Mouse (Mus musculus) limb, embryonic 15.5 days (tissue): ENCODE measurements at regions not wholly inside any gene's neighbourhood (a gene's known extent, or its start where the extent isn't known, plus 50 kb on each side); places are given as distances from the start of the nearest gene placed in this dataset.

ENCODE experiments used
- ATAC-seq: fragments of 200-750 bp; cut with Nextera tagmentation; 2 replicates; pipeline ENCODE4 v1.8.0; 2017; ENCODE audit warnings: low read depth, moderate TSS enrichment; ENCODE audit not compliant: insufficient number of reproducible peaks, low FRiP score, low TSS enrichment
- H3K27ac ChIP-seq: fragments of 300-500 bp; sonication (generic); 2 replicates; pipeline ENCODE4 v1.5.1; 2015; ENCODE audit warnings: moderate library complexity, mild to moderate bottlenecking, inconsistent platforms
- H3K27me3 ChIP-seq: fragments of 300-500 bp; sonication (generic); 2 replicates; pipeline ENCODE4 v1.6.1; 2015; ENCODE audit warnings: inconsistent platforms
- H3K36me3 ChIP-seq: fragments of 300-500 bp; sonication (generic); 2 replicates; pipeline ENCODE4 v1.6.1; 2015; ENCODE audit warnings: inconsistent platforms
- H3K4me1 ChIP-seq: fragments of 300-500 bp; sonication (generic); 2 replicates; pipeline ENCODE4 v1.6.1; 2015; ENCODE audit warnings: inconsistent platforms
- H3K4me2 ChIP-seq: fragments of 300-500 bp; sonication (generic); 2 replicates; pipeline ENCODE4 v1.6.1; 2015; ENCODE audit warnings: mild to moderate bottlenecking, inconsistent platforms
- H3K4me3 ChIP-seq: fragments of 300-500 bp; sonication (generic); 2 replicates; pipeline ENCODE4 v1.5.1; 2015; ENCODE audit warnings: mild to moderate bottlenecking, inconsistent platforms
- H3K9ac ChIP-seq: fragments of 300-500 bp; sonication (generic); 2 replicates; pipeline ENCODE4 v1.6.1; 2015; ENCODE audit warnings: inconsistent platforms
- H3K9me3 ChIP-seq: fragments of 300-500 bp; sonication (generic); 2 replicates; pipeline ENCODE4 v1.6.1; 2016; ENCODE audit warnings: inconsistent platforms
- WGBS: fragments of 180-500 bp; shearing (Covaris S2); methylation state at CpG from one replicate; pipeline ENCODE4 v1.1.7; 2015; 5-methylcytosine and 5-hydroxymethylcytosine counted together

- H3K4me1 ChIP-seq, result peaks cover 3% of the 10 kb centered on the region; the same call in 1 of the 2 replicates
- WGBS, result 79% methylated on average over 10 of the region's 10 CpGs
These were observed 348.8 kb downstream of the Ankrd50 start for GRCm38 (mm10) chr3:38135808-38136214.

GRCm38 (mm10) chr3:38134425-38134824 is 350.2 kb downstream of the Ankrd50 start:
- H3K4me3 ChIP-seq, result no peak overlapping the region
- no peaks in the 10 kb centered on the region for H3K27me3 ChIP-seq
- no peaks in the 10 kb centered on the region for H3K36me3 ChIP-seq
- peaks cover 3% of the 10 kb centered on the region; the same call in 1 of the 2 replicates for H3K4me1 ChIP-seq
- no peak for ATAC-seq
- H3K27ac ChIP-seq, result no peak overlapping the region
- 88% methylated on average over 4 of the region's 4 CpGs for WGBS
- no peaks in the 10 kb centered on the region for H3K9me3 ChIP-seq
- H3K4me2 ChIP-seq, result no peak overlapping the region
- H3K9ac ChIP-seq, result no peak overlapping the region

More at GRCm38 (mm10) chr3:38135808-38136214, 348.8 kb downstream of the Ankrd50 start:
- no peaks in the 10 kb centered on the region for H3K36me3 ChIP-seq
- no peak overlapping the region for H3K9ac ChIP-seq
- no peaks in the 10 kb centered on the region for H3K9me3 ChIP-seq
- H3K4me3 ChIP-seq, result no peak overlapping the region
- ATAC-seq, result no peak
- no peak overlapping the region for H3K27ac ChIP-seq
- H3K4me2 ChIP-seq, result no peak overlapping the region
- H3K27me3 ChIP-seq, result no peaks in the 10 kb centered on the region

GRCm38 (mm10) chr3:38131887-38132220 is 352.8 kb downstream of the Ankrd50 start:
- no peak overlapping the region for H3K9ac ChIP-seq
- no peaks in the 10 kb centered on the region for H3K27me3 ChIP-seq
- no peaks in the 10 kb centered on the region for H3K36me3 ChIP-seq
- 0 out of 2 replicates have a peak, but pooled peaks have one; percentile 14 for ATAC-seq
- H3K9me3 ChIP-seq, result no peaks in the 10 kb centered on the region
- no peaks in the 10 kb centered on the region for H3K4me1 ChIP-seq
- no peak overlapping the region for H3K4me3 ChIP-seq
- 81% methylated on average over 3 of the region's 3 CpGs for WGBS
- H3K4me2 ChIP-seq, result no peak overlapping the region
- no peak overlapping the region; the same call in 1 of the 2 replicates for H3K27ac ChIP-seq

GRCm38 (mm10) chr3:38131176-38131886 is 353.3 kb downstream of the Ankrd50 start:
- no peak overlapping the region for H3K4me3 ChIP-seq
- H3K9me3 ChIP-seq, result no peaks in the 10 kb centered on the region
- peak; percentile 55; the same call in 1 of the 2 replicates for ATAC-seq

GRCm38 (mm10) chr3:38130088-38130487 is 354.6 kb downstream of the Ankrd50 start:
- Histone ChIP-seq H3K9ac (no peak overlapping the region), H3K36me3 (no peaks in the 10 kb centered on the region), H3K4me3 (no peak overlapping the region), H3K4me2 (no peak overlapping the region), H3K27ac (no peak overlapping the region), H3K9me3 (no peaks in the 10 kb centered on the region), H3K4me1 (no peaks in the 10 kb centered on the region), H3K27me3 (no peaks in the 10 kb centered on the region)
- WGBS, result 65% methylated on average over 1 of the region's 1 CpGs
- no peak for ATAC-seq

More at GRCm38 (mm10) chr3:38131176-38131886, 353.3 kb downstream of the Ankrd50 start:
- H3K27ac ChIP-seq, result no peak overlapping the region
- WGBS, result 70% methylated on average over 12 of the region's 12 CpGs
- H3K36me3 ChIP-seq, result no peaks in the 10 kb centered on the region
- no peaks in the 10 kb centered on the region for H3K27me3 ChIP-seq
- no peak overlapping the region for H3K4me2 ChIP-seq
- H3K4me1 ChIP-seq, result no peaks in the 10 kb centered on the region
- H3K9ac ChIP-seq, result no peak overlapping the region

GRCm38 (mm10) chr3:38129167-38129500 is 355.5 kb downstream of the Ankrd50 start:
- Histone ChIP-seq H3K27me3 (no peaks in the 10 kb centered on the region), H3K4me1 (no peaks in the 10 kb centered on the region), H3K36me3 (no peaks in the 10 kb centered on the region), H3K9me3 (no peaks in the 10 kb centered on the region), H3K27ac (no peak overlapping the region), H3K4me2 (no peak overlapping the region), H3K9ac (no peak overlapping the region), H3K4me3 (no peak overlapping the region)
- 70% methylated on average over 2 of the region's 2 CpGs for WGBS
- no peak for ATAC-seq

GRCm38 (mm10) chr3:38128486-38129166 is 356.0 kb downstream of the Ankrd50 start:
- Histone ChIP-seq H3K9me3 (no peaks in the 10 kb centered on the region), H3K9ac (no peak overlapping the region), H3K36me3 (no peaks in the 10 kb centered on the region), H3K27me3 (no peaks in the 10 kb centered on the region), H3K4me3 (no peak overlapping the region), H3K27ac (no peak overlapping the region), H3K4me1 (no peaks in the 10 kb centered on the region), H3K4me2 (no peak overlapping the region)
- WGBS, result 63% methylated on average over 5 of the region's 5 CpGs
- ATAC-seq, result no peak

GRCm38 (mm10) chr3:38116071-38116787 is 368.4 kb downstream of the Ankrd50 start:
- Histone ChIP-seq H3K9ac (no peak overlapping the region), H3K27me3 (no peaks in the 10 kb centered on the region), H3K36me3 (no peaks in the 10 kb centered on the region), H3K4me1 (no peaks in the 10 kb centered on the region), H3K4me3 (no peak overlapping the region), H3K4me2 (no peak overlapping the region), H3K27ac (no peak overlapping the region), H3K9me3 (no peaks in the 10 kb centered on the region)
- ATAC-seq, result no peak
- 36% methylated on average over 7 of the region's 7 CpGs for WGBS

- H3K9ac ChIP-seq, result no peak overlapping the region
- WGBS, result 83% methylated on average over 3 of the region's 3 CpGs
- no peaks in the 10 kb centered on the region for H3K4me1 ChIP-seq
- no peaks in the 10 kb centered on the region for H3K27me3 ChIP-seq
- H3K4me3 ChIP-seq, result no peak overlapping the region
- no peaks in the 10 kb centered on the region for H3K36me3 ChIP-seq
- no peak overlapping the region for H3K4me2 ChIP-seq
- H3K27ac ChIP-seq, result no peak overlapping the region
- ATAC-seq, result no peak
- no peaks in the 10 kb centered on the region for H3K9me3 ChIP-seq
These were observed 372.1 kb downstream of the Ankrd50 start for GRCm38 (mm10) chr3:38112568-38112967.

- no peak overlapping the region for H3K4me3 ChIP-seq
- H3K27me3 ChIP-seq, result no peaks in the 10 kb centered on the region
- H3K9ac ChIP-seq, result no peak overlapping the region
- H3K4me1 ChIP-seq, result no peaks in the 10 kb centered on the region
- ATAC-seq, result no peak
- 78% methylated on average over 4 of the region's 4 CpGs for WGBS
- no peaks in the 10 kb centered on the region for H3K9me3 ChIP-seq
- H3K36me3 ChIP-seq, result no peaks in the 10 kb centered on the region
- H3K4me2 ChIP-seq, result no peak overlapping the region
- no peak overlapping the region for H3K27ac ChIP-seq
These were observed 379.4 kb downstream of the Ankrd50 start for GRCm38 (mm10) chr3:38105022-38105857.

- WGBS, result 84% methylated on average over 3 of the region's 3 CpGs
- H3K9ac ChIP-seq, result no peak overlapping the region
- H3K27ac ChIP-seq, result no peak overlapping the region
- no peak overlapping the region for H3K4me3 ChIP-seq
- ATAC-seq, result no peak
- H3K4me1 ChIP-seq, result no peaks in the 10 kb centered on the region
- H3K9me3 ChIP-seq, result no peaks in the 10 kb centered on the region
- H3K36me3 ChIP-seq, result no peaks in the 10 kb centered on the region
- no peaks in the 10 kb centered on the region for H3K27me3 ChIP-seq
- H3K4me2 ChIP-seq, result no peak overlapping the region
These were observed 380.1 kb upstream of the Gm5148 start for GRCm38 (mm10) chr3:38104418-38104817.
